Mouse (Mus musculus) heart, adult 11 months (tissue): Measurements from ENCODE around the gene Vps13d.

Experiments used
- DNase-seq: peaks from one replicate; pipeline ENCODE4 v3.0.0; 2022

Vps13d gene

DNA sequence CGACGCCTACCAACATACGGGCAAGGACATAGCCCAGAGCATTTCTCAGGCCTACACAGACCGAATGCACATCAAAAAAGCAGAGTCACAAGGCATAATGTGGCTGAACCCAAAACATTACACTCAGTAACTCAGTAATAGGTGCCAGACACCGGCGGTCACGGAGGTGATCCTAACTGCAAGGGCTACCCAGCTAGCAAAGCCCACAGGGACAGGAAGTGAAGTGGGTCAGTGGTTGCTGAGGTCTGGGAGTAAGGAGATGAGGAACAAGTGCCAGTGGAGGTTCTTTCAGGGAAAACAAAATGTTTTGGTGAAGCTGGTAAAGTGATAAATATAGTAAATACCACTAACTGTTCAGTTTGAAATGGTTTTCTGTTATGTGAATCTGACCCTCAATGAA lies 121.1 kb downstream of the Vps13d start:
- DNase-seq: peak; percentile 42

GRCm38 (mm10) chr4:145071942-145072341 lies 122.9 kb downstream of the Vps13d start:
- no peak for DNase-seq

- no peak for DNase-seq
Observed at GRCm38 (mm10) chr4:145067019-145067680, 127.7 kb downstream of the Vps13d start.

GRCm38 (mm10) chr4:145066336-145067018 lies 128.3 kb downstream of the Vps13d start:
- DNase-seq: no peak

GRCm38 (mm10) chr4:145058749-145059442 lies 135.9 kb downstream of the Vps13d start:
- DNase-seq: no peak

DNA sequence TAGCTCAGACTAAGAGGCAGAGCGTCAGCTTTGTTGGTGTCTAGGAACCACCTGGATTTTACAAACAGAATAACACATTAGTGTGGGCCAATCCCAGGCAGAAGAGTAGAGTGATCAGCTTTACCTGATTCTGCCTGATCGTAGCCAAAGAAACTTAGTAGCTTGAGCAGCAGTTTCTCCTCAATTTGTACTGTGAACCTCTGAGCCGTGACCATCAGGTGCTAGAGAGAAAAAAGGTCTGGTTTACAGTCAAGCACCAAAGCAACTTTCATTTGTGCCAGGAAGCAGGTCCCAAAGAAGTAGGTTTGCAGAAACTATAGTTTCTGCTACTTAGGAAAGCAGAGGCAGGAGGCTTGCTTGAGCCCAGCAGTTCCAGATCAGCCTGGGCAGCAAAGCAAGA lies 138.5 kb downstream of the Vps13d start:
- no peak for DNase-seq

DNA sequence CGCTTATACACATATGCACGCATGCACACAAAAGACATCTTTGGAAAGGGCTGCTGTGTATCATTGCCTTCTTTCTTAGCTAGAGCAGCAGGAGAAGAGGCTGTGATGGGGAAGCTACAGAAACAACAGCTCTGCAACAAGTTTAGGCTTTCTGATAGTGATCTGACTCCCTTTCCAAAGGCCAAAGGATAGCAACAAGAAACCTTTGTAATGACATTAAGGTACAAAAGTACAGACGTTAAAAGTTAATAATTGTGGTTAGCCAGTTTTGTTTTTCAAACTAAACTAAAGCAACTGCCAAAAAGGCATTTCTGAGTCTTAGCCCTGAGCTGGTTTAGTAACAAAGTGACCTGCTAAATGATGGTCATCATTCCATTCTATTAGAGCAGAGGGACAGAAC lies 139.0 kb downstream of the Vps13d start:
- no peak for DNase-seq

DNA sequence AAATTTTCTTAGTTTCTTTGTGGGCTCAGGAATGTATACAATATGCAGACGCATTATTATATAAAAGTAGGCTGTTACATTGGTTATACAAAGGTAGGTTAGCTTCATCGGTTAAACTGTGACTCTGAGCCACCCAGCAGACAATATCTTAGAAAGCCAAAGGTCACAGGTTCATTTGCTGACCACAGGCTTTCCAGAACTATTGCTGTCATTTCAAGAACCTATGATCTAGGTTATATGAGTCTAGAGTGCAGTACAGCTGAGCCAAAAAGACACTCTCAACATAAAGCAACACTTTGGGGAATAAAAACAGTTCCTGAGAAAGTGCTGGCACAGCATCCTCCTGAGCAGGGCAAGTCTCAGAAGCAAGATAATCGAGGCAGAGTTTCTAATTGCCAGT lies 140.4 kb downstream of the Vps13d start:
- no peak for DNase-seq

GRCm38 (mm10) chr4:145052697-145053096 lies 142.1 kb downstream of the Vps13d start:
- peak; percentile 91 for DNase-seq

DNA sequence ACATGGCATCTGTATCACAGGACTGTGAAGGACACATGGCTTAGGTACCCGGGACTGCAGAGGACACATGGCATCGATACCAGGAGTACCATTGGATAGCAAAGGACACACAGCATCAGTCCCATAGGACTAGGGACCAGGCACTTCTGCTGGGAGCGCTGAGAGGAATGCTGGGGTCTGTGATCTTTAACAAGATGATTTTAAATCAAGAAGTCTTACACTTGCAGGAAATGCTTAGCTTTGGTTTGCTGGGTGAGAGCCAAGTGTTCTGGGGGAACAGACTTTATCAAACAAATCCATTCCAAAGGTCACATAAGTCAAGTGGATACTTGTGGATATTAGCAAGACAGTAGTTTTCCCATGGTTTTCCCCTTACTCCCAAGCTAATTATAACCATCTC lies 142.5 kb downstream of the Vps13d start:
- DNase-seq: peak; percentile 94

GRCm38 (mm10) chr4:145051209-145051969 lies 143.4 kb downstream of the Vps13d start:
- DNase-seq: peak; percentile 82

DNA sequence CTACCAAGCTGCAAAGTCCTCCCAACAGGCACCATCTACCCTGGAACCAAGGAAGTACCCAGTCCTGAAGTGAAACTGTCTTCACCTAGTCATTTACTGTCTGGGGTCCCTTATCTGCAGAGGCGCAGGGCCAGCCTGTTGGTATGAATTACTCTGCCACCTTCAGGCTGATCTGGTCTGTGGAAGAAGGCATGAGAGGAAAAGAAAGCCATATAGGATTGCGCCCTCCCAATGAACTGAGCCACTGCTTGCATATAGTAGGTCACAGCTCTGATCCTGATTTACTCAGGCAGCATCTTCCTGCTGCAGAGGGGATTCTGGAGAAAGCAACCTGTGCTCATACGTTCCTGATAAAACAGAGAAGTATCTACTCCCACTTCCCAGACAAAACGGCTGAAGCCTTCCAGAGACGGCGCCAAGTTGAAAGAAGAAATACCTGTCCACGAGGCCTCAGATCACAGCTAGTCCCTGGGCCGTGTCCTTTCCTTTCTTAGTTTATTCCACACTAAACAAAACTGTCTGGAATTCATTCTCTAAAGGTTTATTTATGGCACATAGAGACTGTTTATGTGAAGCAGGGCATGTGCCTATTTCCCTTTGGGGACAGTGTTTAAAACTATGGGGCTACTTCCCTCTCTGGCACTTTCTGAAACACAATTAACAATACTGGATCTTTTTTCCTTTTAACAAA lies 144.1 kb downstream of the Vps13d start:
- peak; percentile 88 for DNase-seq

DNA sequence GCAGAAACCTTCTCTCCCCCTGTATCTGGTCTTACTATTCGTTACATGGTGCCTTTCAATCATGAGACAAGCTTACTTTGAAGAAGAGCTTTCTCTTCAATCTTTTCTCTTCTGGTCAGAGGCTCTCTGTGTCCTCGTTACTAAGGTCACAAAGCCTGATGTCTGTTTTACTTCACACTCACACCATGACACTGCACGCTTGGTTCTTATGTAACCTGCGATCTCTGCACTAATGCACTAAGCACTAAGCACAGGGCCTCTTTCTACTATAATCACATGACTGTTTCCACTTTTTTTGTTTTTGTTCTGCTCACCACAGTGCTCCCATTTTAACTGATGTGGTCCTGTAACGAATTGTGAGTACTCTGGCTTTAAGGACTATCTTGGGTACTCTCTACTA lies 146.8 kb downstream of the Vps13d start:
- DNase-seq: peak; percentile 90

DNA sequence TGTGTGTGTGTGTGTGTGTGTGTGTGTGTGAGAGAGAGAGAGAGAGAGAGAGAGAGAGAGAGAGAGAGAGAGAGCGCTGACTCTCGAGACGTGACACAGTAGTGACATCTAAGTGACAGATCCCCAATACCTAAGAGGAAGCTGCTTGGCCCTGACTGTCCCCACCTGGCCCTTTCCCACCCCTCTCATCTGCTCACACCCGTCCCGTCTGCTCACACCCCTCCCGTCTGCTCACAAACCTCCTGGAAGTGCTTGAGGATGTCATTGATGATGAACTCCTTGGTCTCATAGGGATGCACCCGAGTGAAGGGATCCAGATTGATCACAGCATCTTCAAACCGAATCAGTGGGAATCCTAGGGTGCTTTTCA lies 148.8 kb downstream of the Vps13d start:
- peak; percentile 86 for DNase-seq

DNA sequence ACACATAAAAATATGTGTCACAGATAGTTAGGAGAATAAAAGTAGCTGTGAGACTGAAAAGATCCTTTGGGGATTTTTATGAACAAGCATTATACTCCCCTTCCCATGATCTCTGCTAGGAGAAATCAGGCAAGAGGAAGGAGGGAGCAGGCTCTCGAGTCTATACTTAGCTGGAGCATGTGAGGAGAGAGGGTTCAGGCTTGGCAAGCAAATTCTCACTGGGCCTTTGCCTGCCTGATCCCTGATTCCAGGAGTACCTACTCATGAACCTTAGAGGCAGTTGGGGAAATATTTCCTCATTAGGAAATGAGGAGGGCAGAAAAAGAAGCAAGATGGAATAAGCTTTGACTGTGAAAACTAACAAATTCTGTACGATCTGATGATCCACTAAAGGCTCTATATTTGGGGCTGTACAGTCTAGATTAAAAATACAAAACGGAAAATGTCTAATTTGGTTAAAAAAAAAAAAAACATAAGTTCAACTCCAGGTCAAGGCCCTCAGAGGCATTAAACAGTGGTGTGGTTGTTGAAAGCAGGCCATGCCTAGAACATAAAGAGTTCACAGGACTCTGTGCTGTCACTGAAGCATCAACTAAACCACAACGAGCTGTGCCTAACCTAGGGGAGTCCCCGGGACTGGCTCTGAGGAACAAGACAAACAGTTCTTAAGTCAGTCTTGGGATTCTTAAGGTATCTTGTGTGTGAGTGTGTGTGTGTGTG lies 149.3 kb downstream of the Vps13d start:
- DNase-seq: peak; percentile 92

- DNase-seq: peak; percentile 98
Observed at GRCm38 (mm10) chr4:145041223-145041870, 153.5 kb downstream of the Vps13d start.

- no peak for DNase-seq
Observed at GRCm38 (mm10) chr4:145037631-145038416, 157.0 kb downstream of the Vps13d start.

DNA sequence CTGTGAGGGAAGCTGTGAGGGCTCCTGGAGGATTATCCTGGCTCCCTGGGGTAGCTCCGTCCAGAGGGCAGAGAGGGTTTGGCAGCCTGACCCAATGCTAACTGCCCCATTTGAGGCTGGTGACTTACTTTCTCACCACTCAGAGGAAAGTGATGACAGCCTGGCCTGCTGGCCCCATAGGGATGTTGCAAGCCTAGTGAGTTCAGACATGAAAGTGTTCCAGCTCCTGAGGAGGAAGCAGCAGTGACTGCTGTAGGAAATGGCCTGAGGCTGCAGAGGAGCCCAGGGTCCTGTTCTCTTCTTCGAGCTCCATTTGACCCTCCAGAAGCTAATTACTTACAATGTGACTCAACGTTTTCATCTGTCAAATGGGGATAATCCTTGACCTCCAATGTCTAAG lies 157.8 kb downstream of the Vps13d start:
- DNase-seq: peak; percentile 96

DNA sequence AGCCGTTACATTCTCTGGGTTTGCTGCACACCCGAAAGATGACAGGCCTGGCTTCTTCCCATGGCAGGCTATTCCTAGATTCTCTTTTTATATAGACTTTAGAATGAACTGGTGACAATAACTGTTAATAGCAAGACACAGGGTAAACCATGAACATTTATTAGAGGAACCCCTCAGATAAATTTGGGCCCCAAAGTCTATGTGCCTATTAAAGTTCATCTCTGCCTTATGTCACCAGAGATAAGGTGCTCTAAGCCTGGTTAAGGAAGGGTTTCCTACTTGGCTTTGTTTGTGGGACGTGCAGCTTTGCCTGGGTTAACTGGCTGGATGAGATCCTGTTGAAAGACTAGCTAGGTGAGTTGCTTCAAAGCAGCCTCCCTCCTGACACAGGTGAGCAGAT lies 159.4 kb downstream of the Vps13d start:
- no peak for DNase-seq

DNA sequence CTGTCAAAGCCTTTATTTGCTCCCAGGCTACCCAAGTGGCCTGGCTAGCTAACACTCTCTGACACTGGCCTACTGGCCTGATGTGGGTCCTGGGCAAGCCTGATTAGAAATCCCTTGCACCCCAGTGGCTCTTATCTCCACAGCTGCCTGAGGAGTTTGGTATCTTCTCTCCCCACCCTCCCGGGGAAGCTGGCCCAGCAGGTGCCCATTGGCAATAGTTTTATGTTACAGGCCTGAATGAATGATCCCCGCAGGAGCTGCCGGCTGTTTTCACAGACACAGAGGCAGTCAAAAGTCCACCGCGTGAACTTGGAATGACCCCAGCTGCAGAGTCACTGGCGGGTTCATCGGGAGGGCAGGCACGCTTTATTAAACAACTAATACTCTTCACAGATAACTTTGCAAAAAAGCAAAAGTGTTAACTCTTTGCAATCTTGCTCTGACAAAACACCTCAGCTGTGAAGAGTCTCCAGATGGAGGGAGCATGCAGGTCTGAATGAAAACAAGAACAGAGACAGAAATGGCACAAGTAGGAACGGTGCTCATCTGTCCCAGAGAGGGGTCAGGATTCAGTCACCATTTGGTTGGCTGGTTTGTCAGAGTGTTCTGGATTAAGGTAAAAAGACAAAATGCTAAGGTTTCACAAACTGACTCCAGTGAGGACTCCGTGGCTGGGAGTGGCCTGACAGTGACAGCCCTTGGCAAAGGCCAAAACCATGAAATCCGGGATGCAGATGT lies 160.1 kb downstream of the Vps13d start:
- DNase-seq: peak; percentile 94
